Mouse (Mus musculus): ENCODE results near the gene Fam71e2.
A peak's percentile ranks its signal among the peaks of the same experiment; 100 is the strongest.

DNA sequence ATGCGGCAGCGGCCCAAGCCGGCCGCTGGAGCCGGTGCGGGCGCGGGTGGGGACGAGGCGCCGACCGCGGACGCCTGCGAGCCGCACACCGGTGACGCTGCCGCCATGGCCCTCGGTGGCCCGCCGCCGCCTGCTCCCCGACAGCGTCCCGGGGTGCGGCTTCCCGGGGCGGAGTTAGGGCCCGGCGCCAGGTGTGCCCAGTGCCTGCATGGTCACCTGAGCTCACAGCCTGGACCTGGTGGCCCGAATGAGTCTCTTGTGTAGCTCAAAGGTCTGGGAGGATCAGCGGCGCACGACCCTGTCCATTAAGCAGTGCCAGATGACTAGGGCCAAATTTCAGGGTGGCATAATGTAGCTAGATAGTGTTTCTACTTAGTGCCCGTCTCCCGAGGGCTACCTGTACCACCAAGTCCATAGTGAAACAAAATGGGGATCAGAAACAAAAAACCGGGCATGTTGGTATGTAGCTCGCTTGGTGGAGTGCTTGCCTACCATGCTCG is 18.4 kb upstream of the Fam71e2 start, which contains the start of gene Tmem238:
- TF ChIP-seq POLR2A (IDR thresholded peaks at IDR 0.05; ENCODE audit: borderline replicate concordance, control insufficient read depth, low read depth, low read length): 0 out of 2 replicates have a peak, but pooled peaks have one; percentile 1
- no peak for TF ChIP-seq CTCF (IDR thresholded peaks at IDR 0.05; ENCODE audit: control insufficient read depth, insufficient read depth, low read length)

Measured in bone marrow, adult 2 months (tissue).